Mouse (Mus musculus) kidney, embryonic 16.5 days (tissue): ENCODE data around the gene Tmem30b. TPM values are rescaled to one million over a fixed set of nuclear protein-coding genes. Genes with fewer than 3 reads are reported as not detected.

ENCODE experiments used
- ATAC-seq: fragments of 200-750 bp; cut with Nextera tagmentation; 2 replicates; pipeline ENCODE4 v1.8.0; 2017; ENCODE audit warnings: moderate TSS enrichment; ENCODE audit not compliant: low FRiP score, low TSS enrichment
- H3K27ac ChIP-seq: fragments of 300-500 bp; sonication (generic); 2 replicates; pipeline ENCODE4 v1.5.1; 2014; ENCODE audit warnings: low read length
- H3K27me3 ChIP-seq: fragments of 300-500 bp; sonication (generic); 2 replicates; pipeline ENCODE4 v1.6.1; 2014; ENCODE audit warnings: low read length, control low read depth, mixed read lengths; ENCODE audit not compliant: insufficient read depth
- H3K36me3 ChIP-seq: fragments of 300-500 bp; sonication (generic); 2 replicates; pipeline ENCODE4 v1.6.1; 2014; ENCODE audit warnings: low read length, control low read depth, mixed read lengths; ENCODE audit not compliant: insufficient read depth
- H3K4me1 ChIP-seq: fragments of 300-500 bp; sonication (generic); 2 replicates; pipeline ENCODE4 v1.6.1; 2014; ENCODE audit warnings: low read length, control low read depth, mixed read lengths; ENCODE audit not compliant: insufficient read depth
- H3K4me2 ChIP-seq: fragments of 300-500 bp; sonication (generic); replicated peaks from 2 replicates; pipeline ENCODE4 v1.6.1; 2014; ENCODE audit warnings: low read depth, low read length
- H3K4me3 ChIP-seq: fragments of 300-500 bp; sonication (generic); 2 replicates; pipeline ENCODE4 v1.5.1; 2014; ENCODE audit warnings: mild to moderate bottlenecking, low read length
- H3K9ac ChIP-seq: fragments of 300-500 bp; sonication (generic); replicated peaks from 2 replicates; pipeline ENCODE4 v1.6.1; 2014; ENCODE audit warnings: low read length
- H3K9me3 ChIP-seq: fragments of 300-500 bp; sonication (generic); 2 replicates; pipeline ENCODE4 v1.6.1; 2016; ENCODE audit warnings: low read length, control low read depth
- WGBS: fragments of 180-500 bp; shearing (Covaris S2); extraction: QIAGEN DNeasy Blood & Tissue Kit; methylation state at CpG from one replicate; pipeline ENCODE4 v1.1.7; 2014; 5-methylcytosine and 5-hydroxymethylcytosine counted together
- polyA plus RNA-seq: library from polyadenylated mRNA; unstranded; fragments of >200 nt; fragmentation: Nextera tagmentation; extraction: Ambion mirVana; gene quantifications from 2 replicates; pipeline ENCODE4 v1.2.1, GENCODE M21; 2015

Gene Tmem30b
- polyA plus RNA-seq, 1 experiment from 2014 or later, result 12.7 TPM

GRCm38 (mm10) chr12:73506648-73507047 lies 39.5 kb downstream of the Tmem30b start:
- Histone ChIP-seq H3K9me3 (no peaks in the 10 kb centered on the region), H3K27ac (no peak overlapping the region), H3K27me3 (0 out of 2 replicates have a peak, but pooled peaks cover 5% of the 10 kb centered on the region), H3K4me2 (peak overlapping the region; percentile 8; the same call in 1 of the 2 replicates), H3K9ac (no peak overlapping the region), H3K4me3 (no peak overlapping the region), H3K4me1 (peaks cover 5% of the 10 kb centered on the region; the same call in 1 of the 2 replicates), H3K36me3 (no peaks in the 10 kb centered on the region)
- 58% methylated on average over 5 of the region's 5 CpGs for WGBS
- ATAC-seq, result no peak

GRCm38 (mm10) chr12:73500689-73501326 lies 45.4 kb downstream of the Tmem30b start:
- Histone ChIP-seq H3K4me3 (no peak overlapping the region), H3K27ac (0 out of 2 replicates have a peak overlapping the region, but pooled peaks have one; percentile 29), H3K9ac (no peak overlapping the region), H3K9me3 (no peaks in the 10 kb centered on the region), H3K4me2 (no peak overlapping the region), H3K36me3 (no peaks in the 10 kb centered on the region), H3K4me1 (peaks cover 5% of the 10 kb centered on the region; the same call in 1 of the 2 replicates), H3K27me3 (0 out of 2 replicates have a peak, but pooled peaks cover 2% of the 10 kb centered on the region)
- peak; percentile 81; the same call in 1 of the 2 replicates for ATAC-seq
- 18% methylated on average over 5 of the region's 5 CpGs for WGBS

- no peak for ATAC-seq
- no peak overlapping the region for H3K9ac ChIP-seq
- H3K4me1 ChIP-seq, result no peaks in the 10 kb centered on the region
- WGBS, result 49% methylated on average over 10 of the region's 10 CpGs
- no peak overlapping the region for H3K27ac ChIP-seq
- H3K9me3 ChIP-seq, result no peaks in the 10 kb centered on the region
- H3K27me3 ChIP-seq, result no peaks in the 10 kb centered on the region
- H3K4me2 ChIP-seq, result no peak overlapping the region
- H3K4me3 ChIP-seq, result no peak overlapping the region
- H3K36me3 ChIP-seq, result no peaks in the 10 kb centered on the region
These were observed 51.0 kb downstream of the Tmem30b start for GRCm38 (mm10) chr12:73495172-73495571.

- no peaks in the 10 kb centered on the region for H3K27me3 ChIP-seq
- no peak overlapping the region for H3K9ac ChIP-seq
- 0 out of 2 replicates have a peak, but pooled peaks have one; percentile 42 for ATAC-seq
- H3K4me2 ChIP-seq, result no peak overlapping the region
- H3K9me3 ChIP-seq, result peaks cover 2% of the 10 kb centered on the region; the same call in 1 of the 2 replicates
- H3K27ac ChIP-seq, result no peak overlapping the region
- WGBS, result 77% methylated on average over 16 of the region's 16 CpGs
- no peaks in the 10 kb centered on the region for H3K36me3 ChIP-seq
- no peaks in the 10 kb centered on the region for H3K4me1 ChIP-seq
- no peak overlapping the region for H3K4me3 ChIP-seq
These were observed 52.2 kb downstream of the Tmem30b start for GRCm38 (mm10) chr12:73493929-73494530.

Other genes with a start within 250 kb of the Tmem30b start
- gene Prkch, start 38.4 kb upstream of the Tmem30b start, polyA plus RNA-seq, result 9.8 and 10.5 TPM in 2 replicates